Mouse (Mus musculus) CH12.LX (cell line): ENCODE data around the gene Stk39. TPM values are rescaled to one million over a fixed set of nuclear protein-coding genes. Genes with fewer than 3 reads are reported as not detected.

ENCODE experiments used
- DNase-seq: peaks from one replicate; pipeline ENCODE4 v3.0.0-alpha.2; 2013; ENCODE audit errors: extremely low read depth
- H3K27ac ChIP-seq: 2 replicates; pipeline ENCODE4 v1.5.1; 2012; ENCODE audit warnings: low read depth, mild to moderate bottlenecking, control low read depth, moderate library complexity; ENCODE audit not compliant: insufficient read depth
- H3K27me3 ChIP-seq: replicated peaks from 2 replicates; pipeline ENCODE3; 2012; ENCODE audit warnings: inconsistent platforms
- H3K36me3 ChIP-seq, 2 experiments: replicated peaks in 1 of 2; 2 replicates each; pipeline versions ENCODE3 to v1.6.1; 2012; ENCODE audit warnings: inconsistent platforms in 1 of 2, low read length in 1 of 2, mild to moderate bottlenecking in 1 of 2, mixed read lengths in 1 of 2, moderate library complexity in 1 of 2; ENCODE audit not compliant: control insufficient read depth in 1 of 2, insufficient read depth in 1 of 2
- H3K4me1 ChIP-seq, 2 experiments: 2 replicates each; pipeline ENCODE4 v1.6.1; 2012; ENCODE audit warnings: inconsistent platforms in 1 of 2, moderate library complexity in 1 of 2; ENCODE audit not compliant: insufficient read depth in 2 of 2, control insufficient read depth in 1 of 2
- H3K4me2 ChIP-seq: 2 replicates; pipeline ENCODE4 v1.6.1; 2012; ENCODE audit warnings: low read depth, mild to moderate bottlenecking, control low read depth; ENCODE audit not compliant: poor library complexity, insufficient read depth, severe bottlenecking
- H3K4me3 ChIP-seq, 3 experiments: fragments of 150-350 bp in 1 of 3; sonication (generic) in 1 of 3; replicated peaks in 1 of 3; 2 replicates each; pipeline versions ENCODE3 to v1.5.1; 2011 to 2012; ENCODE audit warnings: low read depth in 2 of 3, low read length in 2 of 3, mild to moderate bottlenecking in 2 of 3, moderate library complexity in 2 of 3, control low read depth in 1 of 3, improper control_type of control experiment in 1 of 3, inconsistent platforms in 1 of 3, mixed read lengths in 1 of 3; ENCODE audit not compliant: poor library complexity in 1 of 3
- H3K79me2 ChIP-seq: replicated peaks from 2 replicates; pipeline ENCODE4 v1.6.1; 2012; ENCODE audit warnings: mild to moderate bottlenecking, moderate library complexity; ENCODE audit not compliant: control insufficient read depth, poor library complexity, insufficient read depth, severe bottlenecking; ENCODE audit errors: extremely low read depth
- H3K9ac ChIP-seq: 2 replicates; pipeline ENCODE4 v1.6.1; 2012; ENCODE audit warnings: low read depth, mild to moderate bottlenecking, control low read depth, moderate library complexity; ENCODE audit not compliant: insufficient read depth
- H3K9me3 ChIP-seq: replicated peaks from 2 replicates; pipeline ENCODE3; 2012; ENCODE audit warnings: low read length, inconsistent platforms, mixed read lengths
- CHD2 ChIP-seq: IDR thresholded peaks from 2 replicates; pipeline ENCODE4 v1.6.1; 2011; ENCODE audit warnings: low read length, improper control_type of control experiment
- E2F4 ChIP-seq: IDR thresholded peaks from 2 replicates; pipeline ENCODE4 v1.6.1; 2011; ENCODE audit warnings: low read depth, low read length, improper control_type of control experiment; ENCODE audit not compliant: insufficient replicate concordance
- ELF1 ChIP-seq: IDR thresholded peaks from 2 replicates; pipeline ENCODE4 v1.6.1; 2014; ENCODE audit warnings: low read depth, mild to moderate bottlenecking, inconsistent platforms, low read length, improper control_type of control experiment
- GABPA ChIP-seq: IDR thresholded peaks from 2 replicates; pipeline ENCODE4 v1.6.1; 2012; ENCODE audit warnings: low read depth, low read length, improper control_type of control experiment, inconsistent platforms; ENCODE audit not compliant: insufficient replicate concordance
- HCFC1 ChIP-seq: IDR thresholded peaks from 2 replicates; pipeline ENCODE4 v1.6.1; 2012; ENCODE audit warnings: low read depth, mild to moderate bottlenecking, inconsistent platforms, low read length, improper control_type of control experiment
- JUN ChIP-seq: IDR thresholded peaks from 2 replicates; pipeline ENCODE4 v1.6.1; 2011; ENCODE audit warnings: low read depth, mild to moderate bottlenecking, low read length, improper control_type of control experiment, moderate library complexity; ENCODE audit not compliant: insufficient read depth
- JUND ChIP-seq: conservative IDR thresholded peaks from 2 replicates; pipeline ENCODE4 v1.6.1; 2011; ENCODE audit warnings: low read depth, low read length, improper control_type of control experiment
- KAT2A ChIP-seq: IDR thresholded peaks from 2 replicates; pipeline ENCODE4 v1.6.1; 2012; ENCODE audit warnings: low read length, improper control_type of control experiment, inconsistent platforms; ENCODE audit not compliant: insufficient replicate concordance
- MAFK ChIP-seq: IDR thresholded peaks from 2 replicates; pipeline ENCODE4 v1.6.1; 2011; ENCODE audit warnings: low read length, improper control_type of control experiment; ENCODE audit not compliant: insufficient replicate concordance
- MAX ChIP-seq: IDR thresholded peaks from 2 replicates; pipeline ENCODE4 v1.6.1; 2011; ENCODE audit warnings: low read length, improper control_type of control experiment
- MAZ ChIP-seq: IDR thresholded peaks from 2 replicates; pipeline ENCODE4 v1.6.1; 2012; ENCODE audit warnings: low read depth, mild to moderate bottlenecking, inconsistent platforms, low read length, improper control_type of control experiment, moderate library complexity
- MXI1 ChIP-seq: IDR thresholded peaks from 2 replicates; pipeline ENCODE4 v1.6.1; 2011; ENCODE audit warnings: mild to moderate bottlenecking, low read depth, low read length, improper control_type of control experiment
- NRF1 ChIP-seq: IDR thresholded peaks from 2 replicates; pipeline ENCODE4 v1.6.1; 2014; ENCODE audit warnings: low read depth, mild to moderate bottlenecking, inconsistent platforms, low read length, improper control_type of control experiment, moderate library complexity
- PAX5 ChIP-seq: IDR thresholded peaks from 2 replicates; pipeline ENCODE4 v1.6.1; 2012; ENCODE audit warnings: low read length, inconsistent platforms, mixed read lengths
- POLR2A ChIP-seq: IDR thresholded peaks from 2 replicates; pipeline ENCODE4 v1.6.1; 2011; ENCODE audit warnings: low read depth, mild to moderate bottlenecking, improper control_type of control experiment, low read length
- RCOR1 ChIP-seq: conservative IDR thresholded peaks from 2 replicates; pipeline ENCODE4 v1.6.1; 2012; ENCODE audit warnings: low read depth, mild to moderate bottlenecking, inconsistent platforms, low read length, improper control_type of control experiment
- SIN3A ChIP-seq: IDR thresholded peaks from 2 replicates; pipeline ENCODE4 v1.6.1; 2012; ENCODE audit warnings: low read length, improper control_type of control experiment, inconsistent platforms
- TCF12 ChIP-seq: IDR thresholded peaks from 2 replicates; pipeline ENCODE4 v1.6.1; 2014; ENCODE audit warnings: low read depth, mild to moderate bottlenecking, inconsistent platforms, low read length, improper control_type of control experiment
- UBTF ChIP-seq: IDR thresholded peaks from 2 replicates; pipeline ENCODE4 v1.6.1; 2012; ENCODE audit warnings: low read depth, mild to moderate bottlenecking, inconsistent platforms, low read length, improper control_type of control experiment, moderate library complexity
- ZC3H11A ChIP-seq: IDR thresholded peaks from 2 replicates; pipeline ENCODE4 v1.6.1; 2012; ENCODE audit warnings: low read depth, mild to moderate bottlenecking, inconsistent platforms, low read length, improper control_type of control experiment
- ZKSCAN1 ChIP-seq: IDR thresholded peaks from 2 replicates; pipeline ENCODE4 v1.6.1; 2012; ENCODE audit warnings: low read depth, inconsistent platforms, low read length, improper control_type of control experiment, borderline replicate concordance
- ZMIZ1 ChIP-seq: IDR thresholded peaks from 2 replicates; pipeline ENCODE4 v1.6.1; 2012; ENCODE audit warnings: low read depth, mild to moderate bottlenecking, inconsistent platforms, low read length, improper control_type of control experiment
- ZNF384 ChIP-seq: IDR thresholded peaks from 2 replicates; pipeline ENCODE4 v1.6.1; 2012; ENCODE audit warnings: low read depth, low read length, improper control_type of control experiment, inconsistent platforms
- dilution Hi-C: fragments of 300-500 bp; cut with MboI; formaldehyde crosslinking; loops from 2 replicates; pipeline ENCODE4 v1.14.3; 2020; ENCODE audit warnings: low sequenced_read_pairs; ENCODE audit not compliant: extremely low pct_unique_long_range_greater_than_20kb, extremely low pct_ligation_motif_present
- in situ Hi-C: fragments of 300-500 bp; cut with MboI; formaldehyde crosslinking; loops from 3 replicates; pipeline ENCODE4 v1.14.3; 2019; ENCODE audit warnings: low sequenced_read_pairs, low pct_ligation_motif_present, low pct_unique_long_range_greater_than_20kb, mixed read lengths
- polyA plus RNA-seq: library from polyadenylated mRNA; unstranded; fragments of >175 nt; gene quantifications from 2 replicates; pipeline ENCODE4 v1.2.1, GENCODE M21; 2012; ENCODE audit warnings: low read depth; ENCODE audit not compliant: insufficient read length
- total RNA-seq, 2 experiments: library from RNA; depleted of rRNA; stranded (reverse); fragments of 300-350 nt in 1 of 2; fragments of >200 nt in 1 of 2; gene quantifications; 2 replicates each; pipeline ENCODE4 v1.2.3; 2012 to 2014

Stk39 gene
- total and polyA plus RNA-seq, 3 experiments = not detected

- no peaks in the 10 kb centered on the region for H3K27me3 ChIP-seq
- in situ Hi-C loops = no loop called here
- no peaks in the 10 kb centered on the region for H3K4me1 ChIP-seq
- no peak overlapping the region for H3K27ac ChIP-seq
- no peaks in the 10 kb centered on the region for H3K79me2 ChIP-seq
- H3K9ac ChIP-seq = no peak overlapping the region
- H3K9me3 ChIP-seq = peaks cover 70% of the 10 kb centered on the region
- dilution Hi-C loops = no loop called here
- TF ChIP-seq MXI1 (no peak), PAX5 (no peak), GABPA (no peak), ZMIZ1 (no peak), MAX (no peak), POLR2A (no peak), NRF1 (no peak), TCF12 (no peak), SIN3A (no peak), UBTF (no peak), JUND (no peak), MAZ (no peak), ZC3H11A (no peak), KAT2A (no peak), ZNF384 (no peak), ZKSCAN1 (no peak), E2F4 (no peak), ELF1 (no peak), HCFC1 (no peak)
- no peak overlapping the region for H3K4me3 ChIP-seq
- no peaks in the 10 kb centered on the region for H3K36me3 ChIP-seq
- DNase-seq = no peak
- H3K4me2 ChIP-seq = no peak overlapping the region
These were observed 2.6 kb downstream of the Stk39 start for GRCm38 (mm10) chr2:68469491-68469890.

- no peak overlapping the region for H3K4me2 ChIP-seq
- no peaks in the 10 kb centered on the region for H3K27me3 ChIP-seq
- H3K9me3 ChIP-seq = peaks cover 73% of the 10 kb centered on the region
- DNase-seq = no peak
- TF ChIP-seq JUN (no peak), CHD2 (no peak), MAFK (no peak), TCF12 (no peak), RCOR1 (no peak)
- H3K4me1 ChIP-seq = no peaks in the 10 kb centered on the region
- H3K9ac ChIP-seq = no peak overlapping the region
- dilution Hi-C loops = no loop called here
- no peaks in the 10 kb centered on the region for H3K79me2 ChIP-seq
- in situ Hi-C loops = no loop called here
- H3K4me3 ChIP-seq = no peak overlapping the region
- H3K27ac ChIP-seq = no peak overlapping the region
- H3K36me3 ChIP-seq = no peaks in the 10 kb centered on the region
These were observed 3.4 kb downstream of the Stk39 start for GRCm38 (mm10) chr2:68468698-68469097.
